ENCODE assay signal across 18 mouse cellular contexts in genomic region chr16:89805210-89805609, GRCm38 (mm10).
DNase-seq lines count a peak whose midpoint lies in the region; ATAC-seq lines count a peak whose summit lies in the region.
"Had no signal": no experiment of that assay in that cellular context is flagged by ENCODE, and none has a peak within 500 bp of the region (broad histone marks: within the 10 kb centered on the region; RNA-seq: fewer than 3 reads in every experiment).

No protein-coding gene starts in this region.

- peaks cover 10% of the 10 kb centered on the region for H3K4me1 ChIP-seq in hindbrain, embryonic 13.5 days (replicated peaks)
- H3K4me1 ChIP-seq in hindbrain, embryonic 10.5 days (replicated peaks) = no peaks in the 10 kb centered on the region; the same call in 1 of the 2 replicates
- no peaks in the 10 kb centered on the region for H3K4me1 ChIP-seq in neural tube, embryonic 12.5 days
- H3K4me1 ChIP-seq in neural tube, embryonic 15.5 days = no peaks in the 10 kb centered on the region
- no peaks in the 10 kb centered on the region for H3K4me1 ChIP-seq in midbrain, embryonic 15.5 days

- H3K4me2 ChIP-seq in hindbrain, embryonic 13.5 days = no peak overlapping the region
- no peak overlapping the region for H3K4me2 ChIP-seq in neural tube, embryonic 12.5 days (replicated peaks)
- no peak overlapping the region for H3K4me2 ChIP-seq in neural tube, embryonic 15.5 days
- H3K4me2 ChIP-seq in midbrain, embryonic 15.5 days = no peak overlapping the region
- H3K4me2 ChIP-seq: forebrain, embryonic 15.5 days; heart, embryonic 13.5 days; hindbrain, embryonic 15.5 days had no signal

- H3K27me3 ChIP-seq in hindbrain, embryonic 13.5 days = no peaks in the 10 kb centered on the region
- no peaks in the 10 kb centered on the region for H3K27me3 ChIP-seq in hindbrain, embryonic 10.5 days (ENCODE audit: insufficient read depth, poor library complexity, severe bottlenecking)
- no peaks in the 10 kb centered on the region for H3K27me3 ChIP-seq in neural tube, embryonic 12.5 days (replicated peaks)
- H3K27me3 ChIP-seq in neural tube, embryonic 15.5 days (replicated peaks) = no peaks in the 10 kb centered on the region
- H3K27me3 ChIP-seq in midbrain, embryonic 15.5 days (replicated peaks) = no peaks in the 10 kb centered on the region
- H3K27me3 ChIP-seq: forebrain, embryonic 15.5 days; heart, embryonic 13.5 days; hindbrain, embryonic 15.5 days had no signal

- H3K27ac ChIP-seq in hindbrain, embryonic 13.5 days = no peak overlapping the region
- H3K27ac ChIP-seq in hindbrain, embryonic 10.5 days = no peak overlapping the region; the same call in 1 of the 2 replicates
- no peak overlapping the region for H3K27ac ChIP-seq in neural tube, embryonic 12.5 days
- no peak overlapping the region for H3K27ac ChIP-seq in neural tube, embryonic 15.5 days (replicated peaks)
- no peak overlapping the region for H3K27ac ChIP-seq in midbrain, embryonic 15.5 days
- H3K27ac ChIP-seq: embryonic facial prominence, embryonic 10.5 days; forebrain, embryonic 15.5 days; heart, embryonic 13.5 days; hindbrain, embryonic 15.5 days had no signal

- WGBS in hindbrain, embryonic 13.5 days = 69% methylated on average over 12 of the region's 12 CpGs
- 84% methylated on average over 12 of the region's 12 CpGs for WGBS in hindbrain, embryonic 10.5 days
- 91% methylated on average over 12 of the region's 12 CpGs for WGBS in neural tube, embryonic 12.5 days
- 90% methylated on average over 12 of the region's 12 CpGs for WGBS in neural tube, embryonic 15.5 days
- 63% methylated on average over 12 of the region's 12 CpGs for WGBS in midbrain, embryonic 15.5 days

- no peak overlapping the region for H3K9ac ChIP-seq in hindbrain, embryonic 13.5 days
- no peak overlapping the region for H3K9ac ChIP-seq in neural tube, embryonic 12.5 days
- no peak overlapping the region for H3K9ac ChIP-seq in neural tube, embryonic 15.5 days (replicated peaks)
- H3K9ac ChIP-seq in midbrain, embryonic 15.5 days = no peak overlapping the region
- H3K9ac ChIP-seq: forebrain, embryonic 15.5 days; heart, embryonic 13.5 days; hindbrain, embryonic 15.5 days had no signal

- H3K9me3 ChIP-seq in hindbrain, embryonic 13.5 days = no peaks in the 10 kb centered on the region
- H3K9me3 ChIP-seq in hindbrain, embryonic 10.5 days = no peaks in the 10 kb centered on the region
- H3K9me3 ChIP-seq in neural tube, embryonic 12.5 days = no peaks in the 10 kb centered on the region
- H3K9me3 ChIP-seq in neural tube, embryonic 15.5 days (replicated peaks) = no peaks in the 10 kb centered on the region
- no peaks in the 10 kb centered on the region for H3K9me3 ChIP-seq in midbrain, embryonic 15.5 days
- H3K9me3 ChIP-seq: embryonic facial prominence, embryonic 10.5 days; forebrain, embryonic 15.5 days; heart, embryonic 13.5 days; hindbrain, embryonic 15.5 days had no signal

- no peak overlapping the region for H3K4me3 ChIP-seq in hindbrain, embryonic 13.5 days
- H3K4me3 ChIP-seq in hindbrain, embryonic 10.5 days = no peak overlapping the region
- no peak overlapping the region for H3K4me3 ChIP-seq in neural tube, embryonic 12.5 days
- H3K4me3 ChIP-seq in neural tube, embryonic 15.5 days (replicated peaks) = no peak overlapping the region
- H3K4me3 ChIP-seq in midbrain, embryonic 15.5 days = no peak overlapping the region
- H3K4me3 ChIP-seq: embryonic facial prominence, embryonic 10.5 days; forebrain, embryonic 15.5 days; heart, embryonic 13.5 days; hindbrain, embryonic 15.5 days had no signal

- DNase-seq in hindbrain, embryonic 10.5 days (ENCODE audit: low spot score) = no peak
- no peak for DNase-seq in MN1 (ENCODE audit: low spot score)
- DNase-seq: adrenal gland, adult 8-10 months; adrenal gland, postnatal 36 days; cerebellum, adult 11 months; cerebellum, adult 8-10 months; cerebellum, postnatal 25 days; gastrocnemius, postnatal 36 days; heart, adult 11 months; heart, postnatal 36 days had no signal

- H3K36me3 ChIP-seq in hindbrain, embryonic 13.5 days = peaks cover 53% of the 10 kb centered on the region
- peaks cover 45% of the 10 kb centered on the region for H3K36me3 ChIP-seq in hindbrain, embryonic 10.5 days
- peaks cover 37% of the 10 kb centered on the region for H3K36me3 ChIP-seq in neural tube, embryonic 12.5 days
- H3K36me3 ChIP-seq in neural tube, embryonic 15.5 days = peaks cover 23% of the 10 kb centered on the region
- peaks cover 8% of the 10 kb centered on the region; the same call in 1 of the 2 replicates for H3K36me3 ChIP-seq in midbrain, embryonic 15.5 days (replicated peaks)

- ATAC-seq in hindbrain, embryonic 13.5 days (ENCODE audit: low FRiP score) = peak; percentile 21; the same call in 1 of the 2 replicates
- ATAC-seq in neural tube, embryonic 12.5 days (ENCODE audit: low FRiP score, low read depth) = 0 out of 2 replicates have a peak, but pooled peaks have one; percentile 14
- no peak for ATAC-seq in neural tube, embryonic 15.5 days (ENCODE audit: low FRiP score)
- ATAC-seq in midbrain, embryonic 15.5 days (replicated peaks) = peak; percentile 26; the same call in 1 of the 2 replicates
